Mouse (Mus musculus) adrenal gland (tissue): ENCODE measurements around the gene C1qtnf7.

Experiments
- intact Hi-C: fragments of 180-260 bp; cut with DNase I; formaldehyde crosslinking; loops from one replicate; pipeline ENCODE4 v1.15.1; 2025

C1qtnf7 gene

GRCm38 (mm10) chr5:43602518-43602917, 87.2 kb downstream of the C1qtnf7 start:
- intact Hi-C loops = no loop called here

GRCm38 (mm10) chr5:43603559-43603958, 88.2 kb downstream of the C1qtnf7 start:
- intact Hi-C loops = no loop called here

- intact Hi-C loops = no loop called here
Observed at GRCm38 (mm10) chr5:43608073-43608472, 92.7 kb downstream of the C1qtnf7 start.

DNA sequence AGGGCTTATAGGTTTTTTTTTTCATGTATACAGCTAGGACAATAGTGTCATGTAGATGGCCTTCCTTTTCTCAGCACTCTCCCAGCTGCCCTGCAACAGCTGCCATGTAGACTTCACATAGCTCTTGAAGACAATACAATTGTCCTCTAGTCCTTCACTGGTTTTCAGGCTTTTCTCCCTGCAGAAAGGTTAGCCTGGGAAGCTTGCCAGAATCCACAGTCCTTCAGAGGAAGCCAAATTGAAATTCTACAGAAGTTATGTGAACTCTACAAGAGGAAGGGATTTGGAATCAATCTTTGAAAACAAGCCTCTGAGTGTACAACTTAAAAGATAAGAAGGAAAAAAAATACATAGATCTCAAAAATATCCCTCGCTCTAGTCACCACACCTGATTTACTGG, 94.4 kb downstream of the C1qtnf7 start:
- intact Hi-C loops = no loop called here

DNA sequence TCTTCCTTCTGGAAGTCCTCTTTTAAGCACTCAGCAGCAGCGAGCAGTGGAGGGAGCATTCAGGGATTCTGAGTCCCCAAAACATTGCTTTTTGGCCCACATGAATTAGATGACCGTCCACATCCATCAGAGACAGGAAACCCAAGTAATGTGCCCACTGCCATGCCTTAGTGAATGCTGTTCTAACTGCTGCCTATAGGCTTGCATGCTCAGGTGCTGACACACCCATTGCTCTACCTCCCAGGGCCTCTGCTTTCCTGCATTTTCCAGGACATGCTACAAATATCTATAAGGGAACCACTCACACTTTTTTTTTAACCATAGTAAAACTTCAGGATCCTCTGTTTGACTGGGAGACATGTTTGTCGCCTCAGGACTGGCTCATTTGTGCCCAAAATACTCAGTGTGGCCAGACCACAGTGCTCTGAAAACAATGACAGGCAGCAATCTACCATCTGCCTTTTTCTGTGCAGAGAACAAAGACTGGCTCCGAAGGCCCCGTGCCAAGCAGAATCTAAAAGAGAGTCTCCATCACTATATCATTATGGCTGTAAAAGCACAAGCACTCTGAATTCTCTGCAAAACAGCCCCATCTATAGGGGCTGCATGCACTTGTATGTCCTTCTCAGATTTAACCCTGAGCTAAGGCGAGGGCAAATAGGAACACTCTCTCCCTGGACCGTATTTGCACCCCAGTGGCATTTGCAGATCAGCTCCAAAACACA, 106.4 kb downstream of the C1qtnf7 start:
- intact Hi-C loops = no loop called here

GRCm38 (mm10) chr5:43625407-43625806, 110.1 kb downstream of the C1qtnf7 start:
- intact Hi-C loops = no loop called here

- intact Hi-C loops = loop anchor here (2.0 kb wide), 1 partner anchor 211 kb away; no protein-coding TSS in a partner anchor
Observed at GRCm38 (mm10) chr5:43634071-43634601, 118.8 kb downstream of the C1qtnf7 start.

- intact Hi-C loops = loop anchor here (2.0 kb wide), 1 partner anchor 212 kb away; no protein-coding TSS in a partner anchor
Observed at GRCm38 (mm10) chr5:43634602-43635081, 119.3 kb downstream of the C1qtnf7 start.

DNA sequence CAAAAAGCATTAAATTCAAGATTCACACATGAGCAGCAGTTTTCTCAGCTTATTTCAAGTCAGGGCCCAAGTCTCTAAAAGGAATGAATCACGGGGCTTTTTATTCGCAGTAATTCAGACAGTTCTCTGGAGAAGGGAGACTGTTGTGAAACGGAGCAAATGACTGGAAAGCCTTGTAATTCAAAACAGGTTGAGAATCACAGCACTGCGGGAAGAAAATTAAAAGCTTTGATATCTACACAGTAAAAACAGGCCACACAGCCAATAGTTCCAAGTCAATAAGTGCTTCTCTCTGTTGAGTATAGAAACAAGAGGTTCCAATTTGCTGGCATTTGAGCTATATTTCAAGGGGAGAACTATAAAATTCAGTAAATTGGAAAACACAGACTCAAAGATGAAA, 129.7 kb downstream of the C1qtnf7 start:
- intact Hi-C loops = no loop called here

DNA sequence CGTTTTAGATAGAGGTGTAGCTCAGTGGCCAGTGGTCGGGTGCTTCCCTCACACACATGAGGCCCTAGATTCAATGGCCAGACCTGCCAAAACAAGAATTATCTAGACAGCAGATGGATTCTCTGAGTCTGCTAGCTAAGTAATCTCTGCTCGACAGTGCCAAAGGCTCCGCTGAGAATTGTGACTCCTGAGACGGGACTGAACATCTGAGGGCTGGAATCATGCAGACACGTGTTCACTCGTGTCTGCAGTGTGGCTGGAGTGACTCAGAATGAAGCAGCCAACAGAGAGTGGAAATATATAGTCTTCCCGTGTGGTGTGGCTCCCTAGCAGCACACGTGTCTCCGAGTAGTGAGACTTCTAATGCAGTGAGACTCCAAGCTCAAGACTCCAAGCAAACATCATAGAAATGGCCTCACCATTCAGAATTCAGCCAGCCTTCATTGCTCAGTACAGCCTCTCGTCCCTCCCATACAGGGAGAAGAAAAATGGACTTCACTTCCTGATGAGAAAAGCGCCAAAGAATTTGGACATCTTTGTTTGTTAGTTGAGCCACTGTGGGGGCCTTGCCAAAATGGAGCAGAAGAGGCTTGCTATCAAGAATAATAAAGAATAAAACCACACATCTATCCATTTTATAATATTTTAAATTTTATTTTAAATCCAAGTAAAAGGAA, 131.9 kb downstream of the C1qtnf7 start:
- intact Hi-C loops = no loop called here

DNA sequence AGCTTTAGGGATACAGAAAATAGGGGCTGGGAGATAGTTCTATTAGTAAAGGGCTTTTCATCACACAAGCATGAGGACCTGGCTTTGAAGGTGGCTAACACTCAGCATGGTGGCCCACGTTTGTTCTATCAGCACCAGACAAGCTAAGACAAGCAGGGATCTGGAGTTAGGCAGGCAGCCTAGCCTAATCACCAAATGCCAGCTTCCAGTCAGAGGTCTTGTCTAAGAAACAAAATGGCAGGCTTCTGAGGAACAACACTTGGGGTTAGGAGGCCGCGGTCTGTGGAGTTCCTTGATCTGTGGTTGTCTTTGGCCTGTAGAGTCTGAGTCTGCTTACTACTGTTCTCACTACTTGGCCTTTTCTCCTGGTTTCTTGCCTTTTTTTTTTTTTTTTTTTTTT, 146.2 kb downstream of the C1qtnf7 start:
- intact Hi-C loops = no loop called here

GRCm38 (mm10) chr5:43661997-43662961, 146.9 kb downstream of the C1qtnf7 start, which contains the start of gene Cc2d2a:
TSS of gene Cc2d2a (plus strand) at chr5:43662346.
- intact Hi-C loops = no loop called here

DNA sequence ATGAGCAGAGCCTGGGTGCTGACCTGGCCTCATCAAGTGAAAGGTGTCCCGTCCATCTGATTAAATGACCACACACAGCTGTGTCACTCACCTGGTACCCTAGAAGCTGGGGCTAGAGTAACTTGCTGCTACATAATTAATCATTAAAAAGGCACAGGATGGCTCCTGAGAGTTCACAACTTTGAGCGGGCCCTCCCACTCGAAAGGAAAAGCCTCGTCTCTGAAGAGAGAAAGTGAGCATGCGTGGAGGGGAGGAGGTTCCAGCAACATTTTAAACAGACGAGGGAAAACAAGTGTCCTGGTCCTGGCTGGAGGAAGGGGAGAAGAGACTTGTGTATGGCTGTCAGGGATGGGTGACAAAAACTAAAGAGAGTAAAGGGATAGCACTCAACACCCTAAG, 148.2 kb downstream of the C1qtnf7 start:
- intact Hi-C loops = no loop called here

- intact Hi-C loops = no loop called here
Observed at GRCm38 (mm10) chr5:43665144-43665543, 149.8 kb downstream of the C1qtnf7 start.
